In the genomic region with DNA sequence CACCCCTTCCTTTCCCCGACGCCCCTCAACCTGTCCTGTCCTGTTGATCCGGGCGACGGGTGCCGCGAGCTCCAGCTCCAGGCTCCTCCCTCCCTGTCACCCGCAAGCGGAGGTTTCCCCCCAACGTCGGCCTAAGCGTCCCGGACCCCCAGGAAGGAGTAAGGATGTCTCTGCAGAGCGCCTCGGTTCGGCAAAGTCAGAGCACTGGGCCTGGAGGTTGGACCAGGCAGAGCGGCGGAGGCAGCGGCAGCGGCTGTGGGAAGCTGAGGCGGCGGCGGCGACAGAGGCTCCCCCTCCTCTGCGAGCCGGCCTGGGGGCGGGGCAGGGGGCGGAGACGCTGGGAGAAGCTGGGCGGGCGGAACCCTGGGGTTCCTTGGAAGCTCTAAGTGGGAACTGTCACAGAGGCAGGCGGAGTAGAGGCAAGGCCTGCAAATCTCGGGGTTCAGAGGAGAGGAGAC, we compare ENCODE assay signal across 8 mouse cellular contexts. TPM values are rescaled to one million over a fixed set of nuclear protein-coding genes. Genes with fewer than 3 reads are reported as not detected.
DNase-seq lines count a peak whose midpoint lies in the region; ATAC-seq and TF ChIP-seq lines count a peak whose summit lies in the region.

No protein-coding gene starts in this region.

- peak overlapping the region; percentile 69 for H3K9ac ChIP-seq in heart, embryonic 14.5 days (ENCODE audit: low read length)
- H3K9ac ChIP-seq in kidney, postnatal 0 days (ENCODE audit: low read depth, low read length) = peak overlapping the region; percentile 51; the same call in 1 of the 2 replicates
- H3K9ac ChIP-seq in liver, embryonic 14.5 days (replicated peaks) = no peak overlapping the region
- H3K9ac ChIP-seq in neural tube, embryonic 11.5 days (ENCODE audit: low read length) = peak overlapping the region; percentile 61

- TF ChIP-seq EP300 in liver, embryonic 14.5 days (IDR thresholded peaks at IDR 0.05; ENCODE audit: low read depth) = no peak

- no peak for ATAC-seq in heart, embryonic 14.5 days (ENCODE audit: insufficient number of reproducible peaks, insufficient read depth, low FRiP score, low read depth)
- no peak for ATAC-seq in kidney, postnatal 0 days (replicated peaks; ENCODE audit: low FRiP score, low read depth)
- ATAC-seq in liver, embryonic 14.5 days (ENCODE audit: insufficient read depth) = no peak
- no peak for ATAC-seq in neural tube, embryonic 11.5 days (ENCODE audit: insufficient read depth, low FRiP score, low TSS enrichment)

- H3K27me3 ChIP-seq in heart, embryonic 14.5 days (ENCODE audit: control insufficient read depth, insufficient read depth, low read length) = peaks cover 21% of the 10 kb centered on the region; the same call in 1 of the 2 replicates
- H3K27me3 ChIP-seq in kidney, postnatal 0 days (ENCODE audit: insufficient read depth, low read length) = peaks cover 5% of the 10 kb centered on the region; the same call in 1 of the 2 replicates
- H3K27me3 ChIP-seq in liver, embryonic 14.5 days (ENCODE audit: control insufficient read depth, insufficient read depth, low read length) = peaks cover 88% of the 10 kb centered on the region
- peaks cover 55% of the 10 kb centered on the region for H3K27me3 ChIP-seq in neural tube, embryonic 11.5 days (ENCODE audit: control insufficient read depth, insufficient read depth, low read length)

- H3K9me3 ChIP-seq in heart, embryonic 14.5 days (ENCODE audit: control insufficient read depth, low read length) = peaks cover 5% of the 10 kb centered on the region; the same call in 1 of the 2 replicates
- no peaks in the 10 kb centered on the region for H3K9me3 ChIP-seq in kidney, postnatal 0 days (replicated peaks; ENCODE audit: low read length)
- H3K9me3 ChIP-seq in liver, embryonic 14.5 days (ENCODE audit: control insufficient read depth, low read length) = no peaks in the 10 kb centered on the region
- no peaks in the 10 kb centered on the region for H3K9me3 ChIP-seq in neural tube, embryonic 11.5 days (ENCODE audit: control insufficient read depth, low read length)

- no peak for TF ChIP-seq CTCF in embryonic fibroblast, embryonic 13.5 days (IDR thresholded peaks at IDR 0.05; ENCODE audit: borderline replicate concordance, insufficient read depth, low read length)
- TF ChIP-seq CTCF in kidney, postnatal 0 days (IDR thresholded peaks at IDR 0.05; ENCODE audit: low read depth) = no peak
- no peak for TF ChIP-seq CTCF in liver, embryonic 14.5 days (IDR thresholded peaks at IDR 0.05; ENCODE audit: low read depth)

- peaks cover 7% of the 10 kb centered on the region for H3K4me1 ChIP-seq in embryonic fibroblast, embryonic 13.5 days (ENCODE audit: control insufficient read depth, insufficient read depth, low read length)
- peaks cover 25 to 52% of the 10 kb centered on the region in 2 experiments for H3K4me1 ChIP-seq in heart, embryonic 14.5 days (ENCODE audit: control insufficient read depth in 2 of 2, insufficient read depth in 2 of 2, low read length in 2 of 2)
- H3K4me1 ChIP-seq in kidney, postnatal 0 days (replicated peaks; ENCODE audit: insufficient read depth, low read length) = peaks cover 44% of the 10 kb centered on the region
- peaks cover 0 to 2% of the 10 kb centered on the region in 2 experiments; a peak in 2 of 4 replicates for H3K4me1 ChIP-seq in liver, embryonic 14.5 days (replicated peaks; ENCODE audit: control insufficient read depth in 2 of 2, insufficient read depth in 2 of 2, low read length in 1 of 2)
- H3K4me1 ChIP-seq in neural tube, embryonic 11.5 days (ENCODE audit: control insufficient read depth, insufficient read depth, low read length) = peaks cover 30% of the 10 kb centered on the region

- TF ChIP-seq POLR2A in embryonic fibroblast, embryonic 13.5 days (IDR thresholded peaks at IDR 0.05; ENCODE audit: low read depth, low read length) = peak; percentile 64; the same call in 1 of the 2 replicates

- H3K36me3 ChIP-seq in heart, embryonic 14.5 days (ENCODE audit: control insufficient read depth, insufficient read depth, low read length) = no peaks in the 10 kb centered on the region
- no peaks in the 10 kb centered on the region for H3K36me3 ChIP-seq in kidney, postnatal 0 days (ENCODE audit: insufficient read depth, low read length)
- H3K36me3 ChIP-seq in liver, embryonic 14.5 days (replicated peaks; ENCODE audit: control insufficient read depth, insufficient read depth, low read depth) = no peaks in the 10 kb centered on the region
- H3K36me3 ChIP-seq in neural tube, embryonic 11.5 days (ENCODE audit: control insufficient read depth, insufficient read depth, low read length) = no peaks in the 10 kb centered on the region

- WGBS in heart, embryonic 14.5 days = 2% methylated on average over 32 of the region's 33 CpGs
- WGBS in kidney, postnatal 0 days = under 1% methylated on average over 33 of the region's 33 CpGs
- under 1% methylated on average over 33 of the region's 33 CpGs for WGBS in liver, embryonic 14.5 days (ENCODE audit: insufficient replicate concordance)
- under 1% methylated on average over 28 of the region's 33 CpGs for WGBS in neural tube, embryonic 11.5 days

- no peak overlapping the region for H3K27ac ChIP-seq in embryonic fibroblast, embryonic 13.5 days (ENCODE audit: insufficient read depth, low read length)
- no peak overlapping the region for H3K27ac ChIP-seq in heart, embryonic 14.5 days (replicated peaks in 1 of 2; ENCODE audit: control insufficient read depth in 1 of 2, insufficient read depth in 1 of 2, low read depth in 2 of 2, low read length in 2 of 2)
- no peak overlapping the region for H3K27ac ChIP-seq in kidney, postnatal 0 days
- no peak overlapping the region for H3K27ac ChIP-seq in liver, embryonic 14.5 days
- H3K27ac ChIP-seq in neural tube, embryonic 11.5 days (ENCODE audit: low read depth, low read length) = no peak overlapping the region

- H3K4me2 ChIP-seq in heart, embryonic 14.5 days (ENCODE audit: low read length) = peak overlapping the region; percentile 95
- H3K4me2 ChIP-seq in kidney, postnatal 0 days (ENCODE audit: low read length) = peak overlapping the region; percentile 93
- H3K4me2 ChIP-seq in liver, embryonic 14.5 days (ENCODE audit: low read depth) = peak overlapping the region; percentile 65
- peak overlapping the region; percentile 89 for H3K4me2 ChIP-seq in neural tube, embryonic 11.5 days (ENCODE audit: low read depth)

- peak overlapping the region; percentile 42 for H3K4me3 ChIP-seq in embryonic fibroblast, embryonic 13.5 days (ENCODE audit: insufficient read depth, low read length)
- H3K4me3 ChIP-seq in heart, embryonic 14.5 days (ENCODE audit: control insufficient read depth in 1 of 2, insufficient read depth in 1 of 2, low read depth in 1 of 2, low read length in 2 of 2) = peak overlapping the region; percentile 46 to 65
- peak overlapping the region; percentile 39 for H3K4me3 ChIP-seq in kidney, postnatal 0 days (replicated peaks; ENCODE audit: low read depth, low read length)
- peak overlapping the region; percentile 28 to 50 for H3K4me3 ChIP-seq in liver, embryonic 14.5 days (ENCODE audit: insufficient read depth in 1 of 2, low read depth in 2 of 2, low read length in 2 of 2)
- peak overlapping the region; percentile 52 for H3K4me3 ChIP-seq in neural tube, embryonic 11.5 days (ENCODE audit: low read depth, low read length)

- DNase-seq in B cell, adult 2 months = peak; percentile 47 to 52
- DNase-seq in adrenal gland, adult 2 months = peak; percentile 95
- peak; percentile 91 for DNase-seq in kidney, postnatal 0 days (ENCODE audit: low spot score)
- no peak for DNase-seq in liver, embryonic 14.5 days (ENCODE audit: low read depth in 3 of 3, low spot score in 3 of 3)
- DNase-seq in neural tube, embryonic 11.5 days (ENCODE audit: low spot score) = peak; percentile 78
- peak; percentile 93 for DNase-seq in testis, postnatal 10 days (ENCODE audit: low spot score)

RNA-seq across cellular contexts. Expression of gene Fgf11, which starts 1.0 kb away (rescaled TPM):
- total RNA-seq in adrenal gland, adult 2 months (2021) = 10 to 100 TPM in 1 of 2 experiments, 1 to 10 TPM in 1; 4.6 to 12.8 TPM
- 6.0 and 13.4 TPM in 2 replicates for polyA plus RNA-seq in adrenal gland, adult 2 months (2012; rRNA removed)
- polyA plus RNA-seq in embryonic fibroblast, embryonic 13.5 days (2011; ENCODE audit: insufficient read length, low read depth, missing spikeins) = 1.1 and 2.5 TPM in 2 replicates
- polyA plus RNA-seq in heart, embryonic 14.5 days (2014; fragmentation: Nextera tagmentation; extraction: Ambion mirVana) = 2.0 and 2.1 TPM in 2 replicates
- 0.63 and 0.98 TPM in 2 replicates for polyA plus RNA-seq in kidney, postnatal 0 days (2015; fragmentation: Nextera tagmentation; extraction: Ambion mirVana)
- 0.41 and 0.42 TPM in 2 replicates for polyA plus RNA-seq in liver, embryonic 14.5 days (2012; rRNA removed)
- polyA plus RNA-seq in liver, embryonic 14.5 days (2014; fragmentation: Nextera tagmentation; extraction: Ambion mirVana) = 0.06 and 0.13 TPM in 2 replicates
- 2.0 and 3.0 TPM in 2 replicates for polyA plus RNA-seq in neural tube, embryonic 11.5 days (2014; fragmentation: Nextera tagmentation; extraction: Ambion mirVana)

RNA-seq across cellular contexts. Expression of gene Tmem102, which starts 2.7 kb away (rescaled TPM):
- 1 to 10 TPM in 1 of 2 experiments, under 1 TPM in 1; 0.23 to 1.1 TPM for total RNA-seq in adrenal gland, adult 2 months (2021)
- 0.81 and 0.94 TPM in 2 replicates for polyA plus RNA-seq in adrenal gland, adult 2 months (2012; rRNA removed)
- not detected in 2 replicates for polyA plus RNA-seq in embryonic fibroblast, embryonic 13.5 days (2011; ENCODE audit: insufficient read length, low read depth, missing spikeins)
- polyA plus RNA-seq in heart, embryonic 14.5 days (2014; fragmentation: Nextera tagmentation; extraction: Ambion mirVana) = 1.7 and 1.8 TPM in 2 replicates
- polyA plus RNA-seq in kidney, postnatal 0 days (2015; fragmentation: Nextera tagmentation; extraction: Ambion mirVana) = 22.9 and 23.0 TPM in 2 replicates
- 0.25 TPM in 2 replicates for polyA plus RNA-seq in liver, embryonic 14.5 days (2012; rRNA removed)
- polyA plus RNA-seq in liver, embryonic 14.5 days (2014; fragmentation: Nextera tagmentation; extraction: Ambion mirVana) = 0.57 and 0.80 TPM in 2 replicates
- polyA plus RNA-seq in neural tube, embryonic 11.5 days (2014; fragmentation: Nextera tagmentation; extraction: Ambion mirVana) = 0.69 and 0.88 TPM in 2 replicates

RNA-seq across cellular contexts. Expression of gene Chrnb1, which starts 6.9 kb away (rescaled TPM):
- 1 to 10 TPM; 1.7 to 3.1 TPM for total RNA-seq in adrenal gland, adult 2 months (2021)
- polyA plus RNA-seq in adrenal gland, adult 2 months (2012; rRNA removed) = 2.7 and 3.0 TPM in 2 replicates
- 4.6 and 7.2 TPM in 2 replicates for polyA plus RNA-seq in embryonic fibroblast, embryonic 13.5 days (2011; ENCODE audit: insufficient read length, low read depth, missing spikeins)
- polyA plus RNA-seq in heart, embryonic 14.5 days (2014; fragmentation: Nextera tagmentation; extraction: Ambion mirVana) = 5.5 and 5.8 TPM in 2 replicates
- polyA plus RNA-seq in kidney, postnatal 0 days (2015; fragmentation: Nextera tagmentation; extraction: Ambion mirVana) = 12.0 and 12.1 TPM in 2 replicates
- polyA plus RNA-seq in liver, embryonic 14.5 days (2012; rRNA removed) = 0.44 and 0.58 TPM in 2 replicates
- polyA plus RNA-seq in liver, embryonic 14.5 days (2014; fragmentation: Nextera tagmentation; extraction: Ambion mirVana) = 0.32 and 0.33 TPM in 2 replicates
- polyA plus RNA-seq in neural tube, embryonic 11.5 days (2014; fragmentation: Nextera tagmentation; extraction: Ambion mirVana) = 4.2 and 6.2 TPM in 2 replicates

RNA-seq across cellular contexts. Expression of gene Gm39566, which starts 12.4 kb away (rescaled TPM):
- not detected for total RNA-seq in adrenal gland, adult 2 months (2021)
- polyA plus RNA-seq in adrenal gland, adult 2 months (2012; rRNA removed) = not detected in 2 replicates
- not detected in 2 replicates for polyA plus RNA-seq in embryonic fibroblast, embryonic 13.5 days (2011; ENCODE audit: insufficient read length, low read depth, missing spikeins)
- not detected in 2 replicates for polyA plus RNA-seq in heart, embryonic 14.5 days (2014; fragmentation: Nextera tagmentation; extraction: Ambion mirVana)
- polyA plus RNA-seq in kidney, postnatal 0 days (2015; fragmentation: Nextera tagmentation; extraction: Ambion mirVana) = not detected in 2 replicates
- polyA plus RNA-seq in liver, embryonic 14.5 days (2012; rRNA removed) = not detected in 2 replicates
- polyA plus RNA-seq in liver, embryonic 14.5 days (2014; fragmentation: Nextera tagmentation; extraction: Ambion mirVana) = not detected in 2 replicates
- polyA plus RNA-seq in neural tube, embryonic 11.5 days (2014; fragmentation: Nextera tagmentation; extraction: Ambion mirVana) = not detected in 2 replicates

RNA-seq across cellular contexts. Expression of gene Spem2, which starts 15.6 kb away (rescaled TPM):
- total RNA-seq in adrenal gland, adult 2 months (2021) = not detected
- 0.09 TPM in 1 of 2 replicates, not detected in the other for polyA plus RNA-seq in adrenal gland, adult 2 months (2012; rRNA removed)
- polyA plus RNA-seq in embryonic fibroblast, embryonic 13.5 days (2011; ENCODE audit: insufficient read length, low read depth, missing spikeins) = not detected in 2 replicates
- polyA plus RNA-seq in heart, embryonic 14.5 days (2014; fragmentation: Nextera tagmentation; extraction: Ambion mirVana) = not detected in 2 replicates
- polyA plus RNA-seq in kidney, postnatal 0 days (2015; fragmentation: Nextera tagmentation; extraction: Ambion mirVana) = not detected in 2 replicates
- not detected in 2 replicates for polyA plus RNA-seq in liver, embryonic 14.5 days (2012; rRNA removed)
- not detected in 2 replicates for polyA plus RNA-seq in liver, embryonic 14.5 days (2014; fragmentation: Nextera tagmentation; extraction: Ambion mirVana)
- not detected in 2 replicates for polyA plus RNA-seq in neural tube, embryonic 11.5 days (2014; fragmentation: Nextera tagmentation; extraction: Ambion mirVana)

Comparison
In these comparisons a context has a peak if more than half of its experiments do, and no peak if none do; other contexts are left out.
1. DNase-seq: peak in B cell, adult 2 months (2 of 2), adrenal gland, adult 2 months (single experiment), kidney, postnatal 0 days (single experiment), neural tube, embryonic 11.5 days (single experiment) and testis, postnatal 10 days (single experiment); none in liver, embryonic 14.5 days (0 of 3).
2. Peak in every context shown above with its lines, with median percentiles within 50 percentile points of each other: H3K4me3 ChIP-seq and H3K4me2 ChIP-seq.